Mouse (Mus musculus) liver, embryonic 15.5 days (tissue): ENCODE measurements around the gene Dpyd. TPM values are rescaled to one million over a fixed set of nuclear protein-coding genes. Genes with fewer than 3 reads are reported as not detected.

ENCODE experiments used
- ATAC-seq: fragments of 200-750 bp; cut with Nextera tagmentation; 2 replicates; pipeline ENCODE4 v1.8.0; 2017; ENCODE audit warnings: moderate number of reproducible peaks, mild to moderate bottlenecking, moderate library complexity; ENCODE audit not compliant: insufficient read depth
- H3K27ac ChIP-seq: fragments of 300-500 bp; sonication (generic); replicated peaks from 2 replicates; pipeline ENCODE4 v1.5.1; 2015; ENCODE audit warnings: mild to moderate bottlenecking, inconsistent platforms
- H3K27me3 ChIP-seq: fragments of 300-500 bp; sonication (generic); 2 replicates; pipeline ENCODE4 v1.6.1; 2015; ENCODE audit warnings: mild to moderate bottlenecking, inconsistent platforms
- H3K36me3 ChIP-seq: fragments of 300-500 bp; sonication (generic); replicated peaks from 2 replicates; pipeline ENCODE4 v1.6.1; 2015; ENCODE audit warnings: moderate library complexity, mild to moderate bottlenecking, inconsistent platforms
- H3K4me1 ChIP-seq: fragments of 300-500 bp; sonication (generic); replicated peaks from 2 replicates; pipeline ENCODE4 v1.6.1; 2015; ENCODE audit warnings: inconsistent platforms
- H3K4me2 ChIP-seq: fragments of 300-500 bp; sonication (generic); 2 replicates; pipeline ENCODE4 v1.6.1; 2015; ENCODE audit warnings: moderate library complexity, mild to moderate bottlenecking, inconsistent platforms
- H3K4me3 ChIP-seq: fragments of 300-500 bp; sonication (generic); replicated peaks from 2 replicates; pipeline ENCODE4 v1.5.1; 2015; ENCODE audit warnings: mild to moderate bottlenecking, inconsistent platforms
- H3K9ac ChIP-seq: fragments of 300-500 bp; sonication (generic); 2 replicates; pipeline ENCODE4 v1.6.1; 2015; ENCODE audit warnings: moderate library complexity, mild to moderate bottlenecking, inconsistent platforms
- H3K9me3 ChIP-seq: fragments of 300-500 bp; sonication (generic); replicated peaks from 2 replicates; pipeline ENCODE4 v1.6.1; 2016; ENCODE audit warnings: inconsistent platforms
- WGBS: fragments of 180-500 bp; shearing (Covaris S2); methylation state at CpG from one replicate; pipeline ENCODE4 v1.1.7; 2015; ENCODE audit warnings: mixed read lengths; ENCODE audit not compliant: insufficient replicate concordance; 5-methylcytosine and 5-hydroxymethylcytosine counted together
- polyA plus RNA-seq: library from polyadenylated mRNA; unstranded; fragments of >200 nt; fragmentation: Nextera tagmentation; extraction: Ambion mirVana; gene quantifications from 2 replicates; pipeline ENCODE4 v1.2.1, GENCODE M21; 2015

Dpyd gene
- polyA plus RNA-seq, 1 experiment from 2014 or later = 6.3 TPM

DNA sequence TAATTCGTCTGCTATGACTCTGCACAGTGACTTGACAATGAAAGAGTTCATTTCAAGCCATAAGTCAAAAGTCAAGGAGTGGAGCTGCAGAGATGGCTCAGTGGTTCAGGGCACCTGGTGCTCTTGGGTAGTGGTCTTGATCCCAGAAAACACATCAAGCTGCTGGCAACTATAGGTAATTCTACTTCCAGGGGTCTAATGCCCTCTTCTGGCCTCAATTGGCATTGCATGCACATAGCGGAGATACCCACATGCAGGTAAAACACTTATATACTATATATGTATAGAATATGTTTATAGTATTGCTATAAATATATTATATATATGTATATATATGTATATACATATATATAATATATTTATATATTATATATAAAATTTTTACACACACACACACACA lies 429.4 kb downstream of the Dpyd start:
- H3K27me3 ChIP-seq = no peaks in the 10 kb centered on the region
- H3K4me2 ChIP-seq = no peak overlapping the region
- H3K36me3 ChIP-seq = no peaks in the 10 kb centered on the region
- H3K9ac ChIP-seq = no peak overlapping the region
- H3K4me3 ChIP-seq = no peak overlapping the region
- no peaks in the 10 kb centered on the region for H3K9me3 ChIP-seq
- no peak for ATAC-seq
- WGBS = 77% methylated on average over 2 of the region's 2 CpGs
- no peaks in the 10 kb centered on the region for H3K4me1 ChIP-seq
- H3K27ac ChIP-seq = no peak overlapping the region

DNA sequence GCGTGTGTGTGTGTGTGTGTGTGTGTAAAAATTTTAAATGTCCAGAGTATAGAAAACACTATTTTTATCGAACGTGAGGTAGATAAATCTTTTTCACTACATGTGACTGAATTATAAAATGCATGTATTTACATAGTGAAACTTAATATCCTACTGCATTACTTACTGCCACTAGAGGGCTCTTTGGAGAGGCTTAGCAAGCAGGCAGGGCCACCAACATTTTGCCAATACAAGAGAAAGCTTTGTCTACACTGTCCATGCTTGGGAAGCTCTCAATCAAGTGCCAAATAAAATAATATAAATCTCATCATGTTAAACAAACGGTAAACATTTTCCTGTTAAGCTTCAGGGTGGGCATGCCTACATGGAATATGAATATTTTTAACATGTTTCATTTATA lies 429.9 kb downstream of the Dpyd start:
- Histone ChIP-seq H3K4me1 (no peaks in the 10 kb centered on the region), H3K4me3 (no peak overlapping the region), H3K9ac (no peak overlapping the region), H3K4me2 (no peak overlapping the region), H3K27me3 (no peaks in the 10 kb centered on the region), H3K36me3 (no peaks in the 10 kb centered on the region), H3K27ac (no peak overlapping the region), H3K9me3 (no peaks in the 10 kb centered on the region)
- ATAC-seq = no peak
- WGBS = 74% methylated on average over 4 of the region's 4 CpGs

- ATAC-seq = no peak
- 72% methylated on average over 7 of the region's 7 CpGs for WGBS
- no peak overlapping the region for H3K4me3 ChIP-seq
- no peak overlapping the region for H3K9ac ChIP-seq
- no peaks in the 10 kb centered on the region for H3K36me3 ChIP-seq
- no peaks in the 10 kb centered on the region for H3K27me3 ChIP-seq
- H3K27ac ChIP-seq = no peak overlapping the region
- no peaks in the 10 kb centered on the region for H3K9me3 ChIP-seq
- H3K4me1 ChIP-seq = no peaks in the 10 kb centered on the region
- no peak overlapping the region for H3K4me2 ChIP-seq
Observed at GRCm38 (mm10) chr3:119021255-119021654, 459.3 kb downstream of the Dpyd start.

DNA sequence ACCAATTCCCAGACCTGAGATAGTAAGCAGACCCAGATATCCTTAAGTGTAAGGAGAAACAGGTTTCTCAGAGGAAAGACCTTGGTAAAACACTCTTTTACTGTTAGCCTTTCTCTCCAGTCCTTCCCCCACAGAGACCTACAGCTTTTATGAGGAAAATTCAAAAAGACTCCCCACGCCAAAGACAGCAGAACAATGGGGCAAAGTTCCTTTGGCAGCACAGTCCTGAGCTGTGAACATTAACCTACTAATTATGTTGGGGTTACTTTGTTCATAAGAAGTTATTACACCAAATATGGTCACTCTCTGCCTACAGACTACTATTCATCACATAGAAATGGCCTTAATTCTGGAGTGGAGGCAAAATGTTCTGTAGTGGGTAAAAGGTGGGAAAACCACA lies 480.7 kb downstream of the Dpyd start:
- 58% methylated on average over 1 of the region's 1 CpGs for WGBS
- Histone ChIP-seq H3K36me3 (no peaks in the 10 kb centered on the region), H3K4me3 (no peak overlapping the region), H3K9ac (no peak overlapping the region), H3K9me3 (no peaks in the 10 kb centered on the region), H3K4me1 (no peaks in the 10 kb centered on the region), H3K27me3 (no peaks in the 10 kb centered on the region), H3K27ac (no peak overlapping the region), H3K4me2 (no peak overlapping the region)
- no peak for ATAC-seq

- Histone ChIP-seq H3K4me2 (no peak overlapping the region), H3K4me3 (no peak overlapping the region), H3K9me3 (no peaks in the 10 kb centered on the region), H3K4me1 (no peaks in the 10 kb centered on the region), H3K36me3 (no peaks in the 10 kb centered on the region), H3K9ac (no peak overlapping the region), H3K27me3 (no peaks in the 10 kb centered on the region), H3K27ac (no peak overlapping the region)
- 37% methylated on average over 1 of the region's 1 CpGs for WGBS
- no peak for ATAC-seq
Observed at GRCm38 (mm10) chr3:119056144-119056543, 494.2 kb downstream of the Dpyd start.

GRCm38 (mm10) chr3:119063214-119063613 lies 501.3 kb downstream of the Dpyd start:
- WGBS = 59% methylated on average over 4 of the region's 4 CpGs
- Histone ChIP-seq H3K9ac (no peak overlapping the region), H3K27me3 (no peaks in the 10 kb centered on the region), H3K4me3 (no peak overlapping the region), H3K4me2 (no peak overlapping the region), H3K9me3 (no peaks in the 10 kb centered on the region), H3K4me1 (no peaks in the 10 kb centered on the region), H3K27ac (no peak overlapping the region), H3K36me3 (no peaks in the 10 kb centered on the region)
- ATAC-seq = no peak

GRCm38 (mm10) chr3:119063642-119064041 lies 501.7 kb downstream of the Dpyd start:
- H3K9me3 ChIP-seq = no peaks in the 10 kb centered on the region
- no peak overlapping the region for H3K9ac ChIP-seq
- no peak for ATAC-seq
- H3K4me3 ChIP-seq = no peak overlapping the region
- no peak overlapping the region for H3K27ac ChIP-seq
- no peaks in the 10 kb centered on the region for H3K27me3 ChIP-seq
- H3K36me3 ChIP-seq = no peaks in the 10 kb centered on the region
- no peak overlapping the region for H3K4me2 ChIP-seq
- 10% methylated on average over 1 of the region's 1 CpGs for WGBS
- H3K4me1 ChIP-seq = no peaks in the 10 kb centered on the region

DNA sequence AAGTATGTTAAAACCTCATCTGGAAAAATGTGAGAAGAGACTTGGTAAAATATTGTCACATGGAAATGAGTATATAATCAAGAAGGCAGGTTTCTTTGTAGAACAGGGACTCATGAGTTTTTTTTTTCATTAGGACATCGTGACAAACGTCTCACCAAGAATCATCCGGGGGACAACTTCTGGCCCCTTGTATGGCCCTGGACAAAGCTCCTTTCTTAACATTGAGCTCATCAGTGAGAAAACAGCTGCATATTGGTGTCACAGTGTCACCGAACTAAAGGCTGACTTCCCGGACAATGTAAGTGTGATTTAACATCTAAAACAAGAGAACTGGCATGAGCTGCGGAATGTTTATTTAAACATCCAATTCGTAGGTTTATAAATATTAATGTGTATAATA lies 502.8 kb downstream of the Dpyd start:
- no peaks in the 10 kb centered on the region for H3K36me3 ChIP-seq
- no peak overlapping the region for H3K27ac ChIP-seq
- H3K4me2 ChIP-seq = no peak overlapping the region
- no peaks in the 10 kb centered on the region for H3K27me3 ChIP-seq
- no peak for ATAC-seq
- WGBS = 71% methylated on average over 7 of the region's 7 CpGs
- H3K9me3 ChIP-seq = no peaks in the 10 kb centered on the region
- H3K4me3 ChIP-seq = no peak overlapping the region
- H3K9ac ChIP-seq = no peak overlapping the region
- H3K4me1 ChIP-seq = no peaks in the 10 kb centered on the region

- Histone ChIP-seq H3K4me2 (no peak overlapping the region), H3K9me3 (no peaks in the 10 kb centered on the region), H3K27ac (no peak overlapping the region), H3K36me3 (no peaks in the 10 kb centered on the region), H3K27me3 (no peaks in the 10 kb centered on the region), H3K4me1 (no peaks in the 10 kb centered on the region), H3K9ac (no peak overlapping the region), H3K4me3 (no peak overlapping the region)
- no peak for ATAC-seq
- 70% methylated on average over 9 of the region's 9 CpGs for WGBS
Observed at GRCm38 (mm10) chr3:119067221-119067620, 505.3 kb downstream of the Dpyd start.

- Histone ChIP-seq H3K4me1 (no peaks in the 10 kb centered on the region), H3K27me3 (no peaks in the 10 kb centered on the region), H3K4me2 (no peak overlapping the region), H3K36me3 (no peaks in the 10 kb centered on the region), H3K9ac (no peak overlapping the region), H3K9me3 (no peaks in the 10 kb centered on the region), H3K27ac (no peak overlapping the region), H3K4me3 (no peak overlapping the region)
- ATAC-seq = no peak
- WGBS = 54% methylated on average over 1 of the region's 1 CpGs
Observed at GRCm38 (mm10) chr3:119086618-119087017, 524.7 kb downstream of the Dpyd start.

DNA sequence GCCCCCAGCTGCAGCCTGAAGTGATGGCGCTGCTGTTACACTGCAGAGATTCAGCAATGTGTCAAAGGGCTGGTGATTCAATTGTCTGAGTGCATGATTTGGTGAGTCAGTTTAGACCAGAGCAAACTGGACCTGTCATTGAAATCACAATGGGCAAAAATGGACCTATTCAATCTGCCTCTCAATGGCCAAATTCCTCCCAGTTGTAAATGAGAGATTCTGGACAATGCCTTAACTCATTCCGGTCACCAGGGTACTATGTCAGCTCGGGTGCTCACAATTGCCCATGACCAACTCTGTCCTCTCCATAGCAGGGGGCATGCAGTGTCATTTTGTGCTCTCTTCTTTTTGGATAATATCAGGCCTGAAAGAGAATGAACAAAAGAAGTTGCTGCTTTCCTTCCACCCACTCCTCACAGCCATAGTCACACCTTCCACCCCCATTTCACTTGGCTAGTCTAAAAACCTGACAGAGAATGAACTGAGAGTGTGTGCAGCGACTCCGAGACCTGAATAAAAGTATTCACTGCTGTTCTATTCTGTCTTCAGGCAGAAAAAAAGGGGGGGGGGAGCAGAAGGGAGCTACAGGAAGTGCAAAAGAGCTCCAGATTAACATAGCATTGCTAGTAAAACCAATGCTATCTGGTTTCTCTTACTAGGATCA lies 533.4 kb downstream of the Dpyd start:
- H3K4me2 ChIP-seq = no peak overlapping the region
- WGBS = 60% methylated on average over 5 of the region's 5 CpGs
- no peaks in the 10 kb centered on the region for H3K9me3 ChIP-seq
- H3K27me3 ChIP-seq = no peaks in the 10 kb centered on the region
- ATAC-seq = no peak
- H3K4me3 ChIP-seq = no peak overlapping the region
- H3K36me3 ChIP-seq = no peaks in the 10 kb centered on the region
- H3K9ac ChIP-seq = no peak overlapping the region
- no peaks in the 10 kb centered on the region for H3K4me1 ChIP-seq
- no peak overlapping the region for H3K27ac ChIP-seq

DNA sequence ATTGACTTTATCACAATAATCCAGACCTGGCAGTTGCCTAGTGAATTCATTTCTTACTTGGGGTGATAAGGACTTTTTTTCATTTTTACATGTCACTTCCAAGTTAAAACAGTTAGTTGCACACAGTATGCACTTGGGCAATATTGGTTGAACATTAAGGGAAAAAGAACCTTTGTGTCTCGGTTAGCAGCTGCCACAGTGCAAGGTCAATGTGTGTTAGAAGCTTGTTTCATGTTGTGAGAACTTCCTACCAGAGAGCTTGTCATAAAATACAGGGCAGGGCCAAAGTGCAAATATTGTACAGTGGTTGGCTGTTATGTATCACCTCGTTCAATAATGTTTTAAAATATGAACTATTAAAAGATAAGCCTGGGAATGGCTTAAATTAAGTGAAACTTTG lies 564.1 kb downstream of the Dpyd start:
- H3K4me3 ChIP-seq = no peak overlapping the region
- no peak overlapping the region for H3K4me2 ChIP-seq
- no peaks in the 10 kb centered on the region for H3K27me3 ChIP-seq
- H3K4me1 ChIP-seq = no peaks in the 10 kb centered on the region
- H3K9me3 ChIP-seq = no peaks in the 10 kb centered on the region; the same call in 1 of the 2 replicates
- no peaks in the 10 kb centered on the region for H3K36me3 ChIP-seq
- H3K27ac ChIP-seq = no peak overlapping the region
- no peak overlapping the region for H3K9ac ChIP-seq
- no peak for ATAC-seq
- 36% methylated on average over 2 of the region's 2 CpGs for WGBS
